Mouse (Mus musculus) CH12.LX (cell line): ENCODE results near the gene Banf1. TPM values are rescaled to one million over a fixed set of nuclear protein-coding genes. Genes with fewer than 3 reads are reported as not detected.

Source experiments
- DNase-seq: peaks from one replicate; pipeline ENCODE4 v3.0.0-alpha.2; 2013; ENCODE audit errors: extremely low read depth
- H3K27ac ChIP-seq: 2 replicates; pipeline ENCODE4 v1.5.1; 2012; ENCODE audit warnings: low read depth, mild to moderate bottlenecking, control low read depth, moderate library complexity; ENCODE audit not compliant: insufficient read depth
- H3K27me3 ChIP-seq: replicated peaks from 2 replicates; pipeline ENCODE3; 2012; ENCODE audit warnings: inconsistent platforms
- H3K36me3 ChIP-seq, 2 experiments: replicated peaks in 1 of 2; 2 replicates each; pipeline versions ENCODE3 to v1.6.1; 2012; ENCODE audit warnings: inconsistent platforms in 1 of 2, low read length in 1 of 2, mild to moderate bottlenecking in 1 of 2, mixed read lengths in 1 of 2, moderate library complexity in 1 of 2; ENCODE audit not compliant: control insufficient read depth in 1 of 2, insufficient read depth in 1 of 2
- H3K4me1 ChIP-seq, 2 experiments: 2 replicates each; pipeline ENCODE4 v1.6.1; 2012; ENCODE audit warnings: inconsistent platforms in 1 of 2, moderate library complexity in 1 of 2; ENCODE audit not compliant: insufficient read depth in 2 of 2, control insufficient read depth in 1 of 2
- H3K4me2 ChIP-seq: 2 replicates; pipeline ENCODE4 v1.6.1; 2012; ENCODE audit warnings: low read depth, mild to moderate bottlenecking, control low read depth; ENCODE audit not compliant: poor library complexity, insufficient read depth, severe bottlenecking
- H3K4me3 ChIP-seq, 3 experiments: fragments of 150-350 bp in 1 of 3; sonication (generic) in 1 of 3; replicated peaks in 1 of 3; 2 replicates each; pipeline versions ENCODE3 to v1.5.1; 2011 to 2012; ENCODE audit warnings: low read depth in 2 of 3, low read length in 2 of 3, mild to moderate bottlenecking in 2 of 3, moderate library complexity in 2 of 3, control low read depth in 1 of 3, improper control_type of control experiment in 1 of 3, inconsistent platforms in 1 of 3, mixed read lengths in 1 of 3; ENCODE audit not compliant: poor library complexity in 1 of 3
- H3K79me2 ChIP-seq: replicated peaks from 2 replicates; pipeline ENCODE4 v1.6.1; 2012; ENCODE audit warnings: mild to moderate bottlenecking, moderate library complexity; ENCODE audit not compliant: control insufficient read depth, poor library complexity, insufficient read depth, severe bottlenecking; ENCODE audit errors: extremely low read depth
- H3K9ac ChIP-seq: 2 replicates; pipeline ENCODE4 v1.6.1; 2012; ENCODE audit warnings: low read depth, mild to moderate bottlenecking, control low read depth, moderate library complexity; ENCODE audit not compliant: insufficient read depth
- H3K9me3 ChIP-seq: replicated peaks from 2 replicates; pipeline ENCODE3; 2012; ENCODE audit warnings: low read length, inconsistent platforms, mixed read lengths
- BHLHE40 ChIP-seq: IDR thresholded peaks from 2 replicates; pipeline ENCODE4 v1.6.1; 2011; ENCODE audit warnings: mild to moderate bottlenecking, low read depth, low read length, improper control_type of control experiment
- CHD1 ChIP-seq: IDR thresholded peaks from 2 replicates; pipeline ENCODE4 v1.6.1; 2012; ENCODE audit warnings: low read depth, low read length, improper control_type of control experiment, inconsistent platforms
- CHD2 ChIP-seq: IDR thresholded peaks from 2 replicates; pipeline ENCODE4 v1.6.1; 2011; ENCODE audit warnings: low read length, improper control_type of control experiment
- EP300 ChIP-seq: IDR thresholded peaks from 2 replicates; pipeline ENCODE4 v1.6.1; 2011; ENCODE audit warnings: low read length, improper control_type of control experiment
- GABPA ChIP-seq: IDR thresholded peaks from 2 replicates; pipeline ENCODE4 v1.6.1; 2012; ENCODE audit warnings: low read depth, low read length, improper control_type of control experiment, inconsistent platforms; ENCODE audit not compliant: insufficient replicate concordance
- HCFC1 ChIP-seq: IDR thresholded peaks from 2 replicates; pipeline ENCODE4 v1.6.1; 2012; ENCODE audit warnings: low read depth, mild to moderate bottlenecking, inconsistent platforms, low read length, improper control_type of control experiment
- KAT2A ChIP-seq: IDR thresholded peaks from 2 replicates; pipeline ENCODE4 v1.6.1; 2012; ENCODE audit warnings: low read length, improper control_type of control experiment, inconsistent platforms; ENCODE audit not compliant: insufficient replicate concordance
- MAFK ChIP-seq: IDR thresholded peaks from 2 replicates; pipeline ENCODE4 v1.6.1; 2011; ENCODE audit warnings: low read length, improper control_type of control experiment; ENCODE audit not compliant: insufficient replicate concordance
- MAX ChIP-seq: IDR thresholded peaks from 2 replicates; pipeline ENCODE4 v1.6.1; 2011; ENCODE audit warnings: low read length, improper control_type of control experiment
- MYC ChIP-seq: IDR thresholded peaks from 2 replicates; pipeline ENCODE4 v1.6.1; 2011; ENCODE audit warnings: low read depth, mild to moderate bottlenecking, improper control_type of control experiment, low read length
- NELFE ChIP-seq: IDR thresholded peaks from 2 replicates; pipeline ENCODE4 v1.6.1; 2011; ENCODE audit warnings: low read depth, low read length, improper control_type of control experiment
- NRF1 ChIP-seq: IDR thresholded peaks from 2 replicates; pipeline ENCODE4 v1.6.1; 2014; ENCODE audit warnings: low read depth, mild to moderate bottlenecking, inconsistent platforms, low read length, improper control_type of control experiment, moderate library complexity
- PAX5 ChIP-seq: IDR thresholded peaks from 2 replicates; pipeline ENCODE4 v1.6.1; 2012; ENCODE audit warnings: low read length, inconsistent platforms, mixed read lengths
- POLR2AphosphoS2 ChIP-seq: IDR thresholded peaks from 2 replicates; pipeline ENCODE4 v1.6.1; 2011; ENCODE audit warnings: low read depth, low read length, improper control_type of control experiment
- SIN3A ChIP-seq: IDR thresholded peaks from 2 replicates; pipeline ENCODE4 v1.6.1; 2012; ENCODE audit warnings: low read length, improper control_type of control experiment, inconsistent platforms
- SMC3 ChIP-seq: IDR thresholded peaks from 2 replicates; pipeline ENCODE4 v1.6.1; 2011; ENCODE audit warnings: low read depth, low read length, improper control_type of control experiment
- TBP ChIP-seq: conservative IDR thresholded peaks from 2 replicates; pipeline ENCODE4 v1.6.1; 2011; ENCODE audit warnings: low read depth, low read length, improper control_type of control experiment
- UBTF ChIP-seq: IDR thresholded peaks from 2 replicates; pipeline ENCODE4 v1.6.1; 2012; ENCODE audit warnings: low read depth, mild to moderate bottlenecking, inconsistent platforms, low read length, improper control_type of control experiment, moderate library complexity
- USF1 ChIP-seq: IDR thresholded peaks from 2 replicates; pipeline ENCODE4 v1.6.1; 2014; ENCODE audit warnings: low read depth, mild to moderate bottlenecking, inconsistent platforms, low read length, improper control_type of control experiment
- USF2 ChIP-seq: conservative IDR thresholded peaks from 2 replicates; pipeline ENCODE4 v1.6.1; 2011; ENCODE audit warnings: low read depth, low read length, improper control_type of control experiment
- ZC3H11A ChIP-seq: IDR thresholded peaks from 2 replicates; pipeline ENCODE4 v1.6.1; 2012; ENCODE audit warnings: low read depth, mild to moderate bottlenecking, inconsistent platforms, low read length, improper control_type of control experiment
- ZKSCAN1 ChIP-seq: IDR thresholded peaks from 2 replicates; pipeline ENCODE4 v1.6.1; 2012; ENCODE audit warnings: low read depth, inconsistent platforms, low read length, improper control_type of control experiment, borderline replicate concordance
- ZNF384 ChIP-seq: IDR thresholded peaks from 2 replicates; pipeline ENCODE4 v1.6.1; 2012; ENCODE audit warnings: low read depth, low read length, improper control_type of control experiment, inconsistent platforms
- dilution Hi-C: fragments of 300-500 bp; cut with MboI; formaldehyde crosslinking; loops from 2 replicates; pipeline ENCODE4 v1.14.3; 2020; ENCODE audit warnings: low sequenced_read_pairs; ENCODE audit not compliant: extremely low pct_unique_long_range_greater_than_20kb, extremely low pct_ligation_motif_present
- in situ Hi-C: fragments of 300-500 bp; cut with MboI; formaldehyde crosslinking; loops from 3 replicates; pipeline ENCODE4 v1.14.3; 2019; ENCODE audit warnings: low sequenced_read_pairs, low pct_ligation_motif_present, low pct_unique_long_range_greater_than_20kb, mixed read lengths
- polyA plus RNA-seq: library from polyadenylated mRNA; unstranded; fragments of >175 nt; gene quantifications from 2 replicates; pipeline ENCODE4 v1.2.1, GENCODE M21; 2012; ENCODE audit warnings: low read depth; ENCODE audit not compliant: insufficient read length
- total RNA-seq, 2 experiments: library from RNA; depleted of rRNA; stranded (reverse); fragments of 300-350 nt in 1 of 2; fragments of >200 nt in 1 of 2; gene quantifications; 2 replicates each; pipeline ENCODE4 v1.2.3; 2012 to 2014

The Banf1 gene
- total and polyA plus RNA-seq, 3 experiments: 176 to 450 (median 273) TPM

- TF ChIP-seq MAFK: no peak
- no peak for TF ChIP-seq ZNF384
- TF ChIP-seq ZC3H11A: no peak
- TF ChIP-seq UBTF: no peak
- peak; percentile 90 for TF ChIP-seq KAT2A
- no peak; the same call in 1 of the 2 replicates for TF ChIP-seq MAX
- no peak; the same call in 1 of the 2 replicates for TF ChIP-seq CHD1
- TF ChIP-seq TBP: peak; percentile 90
Measured at GRCm38 (mm10) chr19:5388588-5389242, 21.7 kb upstream of the Banf1 start, which contains the start of gene Sart1 (continued).

DNA sequence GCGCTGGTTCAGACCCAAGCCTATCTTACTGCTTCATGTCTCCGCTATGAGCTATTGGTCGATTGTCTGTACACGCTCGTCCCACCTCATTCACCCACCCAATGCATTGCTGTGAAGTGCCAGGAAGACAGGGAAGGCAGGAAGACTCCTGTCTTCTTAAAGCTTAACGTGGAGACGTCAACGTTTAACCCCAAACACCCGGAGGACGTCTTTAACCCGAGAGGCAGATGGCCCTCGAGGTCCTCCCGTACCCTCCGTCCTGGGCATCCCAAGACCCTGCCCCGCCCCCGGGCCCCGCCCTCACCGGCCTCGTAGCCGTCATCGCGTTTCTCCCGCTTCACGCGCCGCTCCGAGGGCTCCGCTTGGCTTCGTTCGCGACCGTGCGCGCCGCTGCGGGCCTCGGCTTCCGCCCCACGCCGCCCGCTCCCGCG lies 21.1 kb upstream of the Banf1 start:
- H3K4me3 ChIP-seq: peak overlapping the region; percentile 91 to 94 (median 92)
- peak overlapping the region; percentile 57 for H3K4me2 ChIP-seq
- dilution Hi-C loops: no loop called here
- H3K36me3 ChIP-seq: peaks cover 27 to 47% of the 10 kb centered on the region in 2 experiments
- DNase-seq: no peak
- peaks cover 28% of the 10 kb centered on the region for H3K79me2 ChIP-seq
- peaks cover 5 to 39% of the 10 kb centered on the region in 2 experiments for H3K4me1 ChIP-seq
- peak overlapping the region; percentile 66 for H3K27ac ChIP-seq
- H3K9ac ChIP-seq: peak overlapping the region; percentile 86
- no peaks in the 10 kb centered on the region for H3K9me3 ChIP-seq
- H3K27me3 ChIP-seq: no peaks in the 10 kb centered on the region
- in situ Hi-C loops: no loop called here
- TF ChIP-seq GABPA (no peak), MYC (no peak), USF2 (no peak), ZKSCAN1 (no peak), EP300 (no peak), NRF1 (no peak), USF1 (no peak)

DNA sequence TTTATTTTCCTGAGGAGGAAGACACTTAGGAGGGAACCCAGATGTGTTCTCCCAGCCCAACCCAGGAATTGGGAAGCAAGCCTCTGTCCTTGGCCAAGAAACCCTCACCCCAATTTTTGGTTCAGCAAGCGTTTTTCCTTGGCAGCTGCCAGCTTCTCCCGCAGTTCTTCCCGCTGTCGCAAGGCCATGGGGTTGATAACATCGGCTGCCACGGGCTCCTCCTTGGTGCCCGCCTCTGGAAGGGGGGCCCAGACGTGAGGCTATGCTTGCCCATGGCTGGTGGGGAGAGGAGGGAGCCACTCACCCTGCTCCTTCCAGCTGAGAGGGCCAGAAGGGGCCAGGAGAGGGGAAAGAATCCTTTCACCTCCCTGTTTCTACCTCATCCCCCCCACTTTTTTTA lies 17.7 kb upstream of the Banf1 start:
- Histone ChIP-seq H3K4me3 (no peak overlapping the region), H3K9me3 (no peaks in the 10 kb centered on the region), H3K9ac (no peak overlapping the region), H3K27ac (no peak overlapping the region), H3K36me3 (peaks cover 60 to 74% of the 10 kb centered on the region in 2 experiments), H3K4me2 (no peak overlapping the region), H3K4me1 (peaks cover 2 to 21% of the 10 kb centered on the region in 2 experiments; a peak in 2 of 4 replicates), H3K79me2 (peaks cover 28% of the 10 kb centered on the region), H3K27me3 (no peaks in the 10 kb centered on the region)
- in situ Hi-C loops: no loop called here
- dilution Hi-C loops: no loop called here
- TF ChIP-seq BHLHE40: no peak
- TF ChIP-seq NRF1: no peak
- TF ChIP-seq USF2: no peak
- no peak for TF ChIP-seq NELFE
- no peak for TF ChIP-seq POLR2AphosphoS2
- no peak for TF ChIP-seq MAX
- TF ChIP-seq PAX5: no peak
- no peak for TF ChIP-seq CHD2
- TF ChIP-seq USF1: no peak
- TF ChIP-seq HCFC1: no peak
- TF ChIP-seq TBP: no peak
- TF ChIP-seq SMC3: no peak
- no peak for TF ChIP-seq SIN3A
- TF ChIP-seq ZC3H11A: no peak
- DNase-seq: no peak
